Mouse (Mus musculus): Measurements from ENCODE around the gene Tcf12. TPM values are rescaled to one million over a fixed set of nuclear protein-coding genes. Genes with fewer than 3 reads are reported as not detected.

Gene Tcf12
- polyA plus RNA-seq (2012; fragmentation: generic; extraction: Trizol) = 10 to 100 TPM in 1 of 2 experiments, 1 to 10 TPM in 1; 2.2 to 18.0 TPM

GRCm38 (mm10) chr9:72111622-72112550 is at the start of gene Tcf12:
Gene Tcf12, minus strand, starts transcription at chr9:72111871.

Other genes starting within 250 kb of the Tcf12 start
- 1 to 10 TPM in 1 of 2 experiments, under 1 TPM in 1; 0.23 to 3.5 TPM for gene Zfp280d, start 163.0 kb upstream of the Tcf12 start, polyA plus RNA-seq (2012; fragmentation: generic; extraction: Trizol)

Measured in C3H10T1/2 (cell line).